In genomic region chr11:76429046-76429445, GRCm38 (mm10) we compare ENCODE assay signal across 12 mouse cellular contexts. TPM values are rescaled to one million over a fixed set of nuclear protein-coding genes. Genes with fewer than 3 reads are reported as not detected.
DNase-seq lines count a peak whose midpoint lies in the region; ATAC-seq and TF ChIP-seq lines count a peak whose summit lies in the region.
"Had no signal": no experiment of that assay in that cellular context is flagged by ENCODE, and none has a peak within 500 bp of the region (broad histone marks: within the 10 kb centered on the region; RNA-seq: fewer than 3 reads in every experiment).

No protein-coding gene starts in this region.

- peak overlapping the region; percentile 68 for H3K27ac ChIP-seq in layer of hippocampus, adult 2 months
- peak overlapping the region; percentile 50 for H3K27ac ChIP-seq in hindbrain, embryonic 15.5 days (replicated peaks)
- no peak overlapping the region for H3K27ac ChIP-seq in kidney, embryonic 16.5 days (ENCODE audit: low read length)
- H3K27ac ChIP-seq: liver, embryonic 13.5 days had no signal

- no peak overlapping the region for H3K9ac ChIP-seq in hindbrain, embryonic 15.5 days
- H3K9ac ChIP-seq in kidney, embryonic 16.5 days (replicated peaks; ENCODE audit: low read length): no peak overlapping the region
- H3K9ac ChIP-seq: liver, embryonic 13.5 days; neural tube, embryonic 15.5 days had no signal

- H3K27me3 ChIP-seq in hindbrain, embryonic 15.5 days: no peaks in the 10 kb centered on the region
- H3K27me3 ChIP-seq in kidney, embryonic 16.5 days (ENCODE audit: insufficient read depth, low read length): no peaks in the 10 kb centered on the region
- H3K27me3 ChIP-seq: liver, embryonic 13.5 days; neural tube, embryonic 15.5 days had no signal

- intact Hi-C loops in left cerebral cortex, postnatal 4 days (cut with DNase I): no loop called here

- no peak overlapping the region for H3K4me2 ChIP-seq in hindbrain, embryonic 15.5 days
- no peak overlapping the region for H3K4me2 ChIP-seq in kidney, embryonic 16.5 days (replicated peaks; ENCODE audit: low read depth, low read length)
- H3K4me2 ChIP-seq: liver, embryonic 13.5 days; neural tube, embryonic 15.5 days had no signal

- peaks cover 18% of the 10 kb centered on the region; the same call in 1 of the 2 replicates for H3K36me3 ChIP-seq in hindbrain, embryonic 15.5 days
- H3K36me3 ChIP-seq in kidney, embryonic 16.5 days (ENCODE audit: insufficient read depth, low read length): peaks cover 24% of the 10 kb centered on the region
- H3K36me3 ChIP-seq: liver, embryonic 13.5 days had no signal

- H3K4me1 ChIP-seq in hindbrain, embryonic 15.5 days (replicated peaks): peaks cover 20% of the 10 kb centered on the region
- H3K4me1 ChIP-seq in kidney, embryonic 16.5 days (ENCODE audit: insufficient read depth, low read length): no peaks in the 10 kb centered on the region
- H3K4me1 ChIP-seq: liver, embryonic 13.5 days had no signal

- peak; percentile 20 for DNase-seq in CD4-positive, CD25-positive, alpha-beta regulatory T cell, adult 2 months (ENCODE audit: low read depth, low spot score)
- DNase-seq in layer of hippocampus, adult 2 months (ENCODE audit: low spot score in 2 of 2): no peak
- no peak for DNase-seq in layer of hippocampus, adult 9-10 months (ENCODE audit: low spot score)
- DNase-seq in thymus, adult 18-20 months: peak; percentile 59 to 62
- no peak for DNase-seq in left cerebral cortex, postnatal 4 days
- DNase-seq: adrenal gland, adult 2 months; kidney, adult 11 months; liver, embryonic 13.5 days had no signal

- H3K4me3 ChIP-seq in layer of hippocampus, adult 2 months: no peak overlapping the region
- H3K4me3 ChIP-seq in hindbrain, embryonic 15.5 days: no peak overlapping the region
- no peak overlapping the region for H3K4me3 ChIP-seq in kidney, embryonic 16.5 days (ENCODE audit: low read length)
- H3K4me3 ChIP-seq: liver, embryonic 13.5 days; neural tube, embryonic 15.5 days had no signal

- peak; percentile 58 for TF ChIP-seq CTCF in layer of hippocampus, adult 2 months (conservative IDR thresholded peaks at IDR 0.05)

- no peaks in the 10 kb centered on the region for H3K9me3 ChIP-seq in hindbrain, embryonic 15.5 days
- no peaks in the 10 kb centered on the region for H3K9me3 ChIP-seq in kidney, embryonic 16.5 days (ENCODE audit: low read length)
- H3K9me3 ChIP-seq: liver, embryonic 13.5 days; neural tube, embryonic 15.5 days had no signal

- 68% methylated on average over 4 of the region's 4 CpGs for WGBS in hindbrain, embryonic 15.5 days
- WGBS in kidney, embryonic 16.5 days: 73% methylated on average over 4 of the region's 4 CpGs

- no peak for ATAC-seq in CD4-positive, CD25-positive, alpha-beta regulatory T cell, adult 4 months
- ATAC-seq in hindbrain, embryonic 15.5 days (ENCODE audit: low FRiP score, low read depth): no peak
- ATAC-seq in kidney, embryonic 16.5 days (ENCODE audit: low FRiP score, low TSS enrichment): no peak

RNA-seq across cellular contexts. Expression of gene Timm22, which starts 22.3 kb away (rescaled TPM):
- 10 to 100 TPM; 55.6 to 64.4 TPM for polyA plus RNA-seq in CD4-positive, CD25-positive, alpha-beta regulatory T cell, adult 4 months (2017; shearing (Covaris generic))
- total RNA-seq in layer of hippocampus, adult 2 months (2021): 10 to 100 TPM; 28.6 to 29.4 TPM
- 91.9 and 103 TPM in 2 replicates for polyA plus RNA-seq in hindbrain, embryonic 15.5 days (2015; fragmentation: Nextera tagmentation; extraction: Ambion mirVana)
- polyA plus RNA-seq in kidney, embryonic 16.5 days (2015; fragmentation: Nextera tagmentation; extraction: Ambion mirVana): 106 and 112 TPM in 2 replicates
- 10 to 100 TPM; 34.1 to 38.0 TPM for total RNA-seq in left cerebral cortex, postnatal 4 days (2021)

RNA-seq across cellular contexts. Expression of gene Nxn, which starts 30.1 kb away (rescaled TPM):
- polyA plus RNA-seq in CD4-positive, CD25-positive, alpha-beta regulatory T cell, adult 4 months (2017; shearing (Covaris generic)): 1 to 10 TPM; 1.3 to 2.0 TPM
- total RNA-seq in layer of hippocampus, adult 2 months (2021): 10 to 100 TPM; 11.6 to 12.2 TPM
- polyA plus RNA-seq in hindbrain, embryonic 15.5 days (2015; fragmentation: Nextera tagmentation; extraction: Ambion mirVana): 26.1 and 27.5 TPM in 2 replicates
- polyA plus RNA-seq in kidney, embryonic 16.5 days (2015; fragmentation: Nextera tagmentation; extraction: Ambion mirVana): 26.9 and 29.5 TPM in 2 replicates
- 10 to 100 TPM; 12.4 to 15.7 TPM for total RNA-seq in left cerebral cortex, postnatal 4 days (2021)

Comparison
In these comparisons a context has a peak if more than half of its experiments do, and no peak if none do; other contexts are left out.
1. DNase-seq: peak in CD4-positive, CD25-positive, alpha-beta regulatory T cell, adult 2 months (single experiment) and thymus, adult 18-20 months (2 of 2); none in layer of hippocampus, adult 2 months (0 of 2), layer of hippocampus, adult 9-10 months (single experiment) and left cerebral cortex, postnatal 4 days (single experiment).